Mouse (Mus musculus): ENCODE results near the gene Morc2a. TPM values are rescaled to one million over a fixed set of nuclear protein-coding genes. Genes with fewer than 3 reads are reported as not detected.
"Not testable (repeated sequence)": the region's sequence is repeated elsewhere in the genome, so short reads cannot be mapped to it uniquely, and the experiment has no call there.

Morc2a gene
- polyA plus RNA-seq, 1 experiment from 2014 or later, result 30.5 TPM

DNA sequence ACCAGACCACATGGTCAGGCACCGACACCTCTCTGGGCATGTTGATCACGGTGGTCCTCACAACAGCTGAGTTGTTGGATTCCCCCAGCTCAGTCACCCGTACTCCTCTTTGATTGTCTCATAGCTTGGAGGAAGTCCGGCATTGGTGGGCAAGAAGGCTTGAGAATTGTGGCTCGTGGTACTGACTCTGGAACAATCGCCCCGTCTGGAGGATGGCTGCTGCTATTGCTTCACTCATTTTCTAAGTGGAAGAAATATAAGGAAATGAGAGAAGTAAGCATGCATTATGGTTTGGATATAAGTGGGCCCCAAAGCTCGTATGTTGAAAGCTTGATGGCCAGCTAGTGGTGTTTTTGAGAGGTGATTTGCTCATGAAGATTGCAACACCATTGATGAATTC lies 15.7 kb upstream of the Morc2a start:
- not testable (repeated sequence) for H3K4me3 ChIP-seq (ENCODE audit: low read depth, low read length); H3K27ac ChIP-seq (replicated peaks; ENCODE audit: low read depth, low read length); ATAC-seq (replicated peaks; ENCODE audit: insufficient number of reproducible peaks, low FRiP score, low TSS enrichment, low read depth); H3K27me3 ChIP-seq (ENCODE audit: control insufficient read depth, insufficient read depth, low read length); H3K4me1 ChIP-seq (ENCODE audit: control insufficient read depth, insufficient read depth, low read length); H3K9ac ChIP-seq (replicated peaks; ENCODE audit: low read length); H3K4me2 ChIP-seq (ENCODE audit: low read depth, low read length); DNase-seq (ENCODE audit: low spot score); H3K9me3 ChIP-seq (replicated peaks; ENCODE audit: control insufficient read depth, low read length); H3K36me3 ChIP-seq (replicated peaks; ENCODE audit: control insufficient read depth, insufficient read depth, low read depth, low read length)
- 83% methylated on average over 8 of the region's 8 CpGs for WGBS

DNA sequence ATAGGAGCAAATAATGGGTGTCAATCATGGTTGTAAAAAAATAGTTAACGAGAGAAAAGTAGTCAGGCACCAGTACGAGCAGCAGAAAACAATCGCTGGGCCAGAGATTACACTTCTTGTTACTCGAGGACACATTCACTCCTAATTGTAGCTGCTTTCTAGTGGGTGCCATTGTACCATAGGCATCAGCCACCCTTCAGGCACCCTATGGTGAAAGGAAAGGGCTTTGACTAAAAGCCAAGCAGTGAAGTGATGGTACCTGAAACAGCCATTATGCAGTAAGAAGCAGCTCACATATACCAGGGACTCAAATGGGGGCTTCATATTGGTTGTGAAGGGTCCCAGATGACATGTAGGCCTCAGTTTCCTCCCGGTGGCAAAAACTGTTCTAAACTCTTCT lies 1.3 kb upstream of the Morc2a start:
- Histone ChIP-seq H3K4me1 (ENCODE audit: control insufficient read depth, insufficient read depth, low read length) (0 out of 2 replicates have a peak, but pooled peaks cover 2% of the 10 kb centered on the region), H3K36me3 (replicated peaks; ENCODE audit: control insufficient read depth, insufficient read depth, low read depth, low read length) (peaks cover 28% of the 10 kb centered on the region), H3K4me2 (ENCODE audit: low read depth, low read length) (peak overlapping the region; percentile 69), H3K27ac (replicated peaks; ENCODE audit: low read depth, low read length) (no peak overlapping the region), H3K4me3 (ENCODE audit: low read depth, low read length) (peak overlapping the region; percentile 83), H3K27me3 (ENCODE audit: control insufficient read depth, insufficient read depth, low read length) (no peaks in the 10 kb centered on the region), H3K9ac (replicated peaks; ENCODE audit: low read length) (no peak overlapping the region), H3K9me3 (replicated peaks; ENCODE audit: control insufficient read depth, low read length) (0 out of 2 replicates have a peak, but pooled peaks cover 4% of the 10 kb centered on the region)
- ATAC-seq (replicated peaks; ENCODE audit: insufficient number of reproducible peaks, low FRiP score, low TSS enrichment, low read depth) (no peak), DNase-seq (ENCODE audit: low spot score) (no peak)
- 87% methylated on average over 5 of the region's 5 CpGs for whole genome bisulfite sequencing

DNA sequence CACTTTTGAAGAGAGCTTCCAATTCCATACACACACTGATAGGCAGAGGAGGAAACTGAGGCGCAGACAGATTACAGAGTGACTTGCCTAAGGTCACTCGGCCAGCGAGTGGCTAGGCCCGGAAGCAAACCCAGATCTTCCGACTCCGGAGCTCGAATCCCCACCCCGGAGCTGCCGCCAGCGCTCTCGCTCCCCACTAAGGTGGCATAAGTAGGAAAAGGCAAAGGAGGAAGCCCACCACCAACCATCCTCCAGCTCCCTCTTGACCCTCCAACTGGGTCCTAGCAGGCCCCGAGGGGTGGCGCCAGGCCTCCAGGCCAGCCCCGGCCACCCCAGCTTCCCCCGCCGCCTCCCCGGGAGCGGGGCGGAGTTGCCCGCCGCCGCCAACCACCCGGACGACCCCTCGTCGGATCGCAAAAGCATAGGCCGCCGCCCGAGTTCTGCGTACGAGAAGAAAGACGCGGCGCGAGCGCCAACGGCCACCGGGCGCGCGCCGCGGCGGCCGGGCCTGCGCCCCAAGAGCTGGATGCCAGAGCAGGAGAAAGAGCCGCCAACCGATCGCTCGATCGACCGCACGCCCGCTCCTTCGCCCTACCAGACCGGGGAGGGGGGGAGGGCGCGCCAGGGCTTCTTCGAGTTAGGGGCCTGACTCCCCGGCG lies 557 bp upstream of the Morc2a start:
- 0 out of 2 replicates have a peak, but pooled peaks cover 2% of the 10 kb centered on the region for H3K4me1 ChIP-seq (ENCODE audit: control insufficient read depth, insufficient read depth, low read length)
- peaks cover 23% of the 10 kb centered on the region for H3K36me3 ChIP-seq (replicated peaks; ENCODE audit: control insufficient read depth, insufficient read depth, low read depth, low read length)
- H3K9ac ChIP-seq (replicated peaks; ENCODE audit: low read length), result peak overlapping the region; percentile 96
- DNase-seq (ENCODE audit: low spot score) (no peak), ATAC-seq (replicated peaks; ENCODE audit: insufficient number of reproducible peaks, low FRiP score, low TSS enrichment, low read depth) (peak; percentile 45)
- 2% methylated on average over 50 of the region's 62 CpGs for WGBS
- peak overlapping the region; percentile 80 for H3K27ac ChIP-seq (replicated peaks; ENCODE audit: low read depth, low read length)
- H3K9me3 ChIP-seq (replicated peaks; ENCODE audit: control insufficient read depth, low read length), result 0 out of 2 replicates have a peak, but pooled peaks cover 4% of the 10 kb centered on the region
- peak overlapping the region; percentile 69 for H3K4me2 ChIP-seq (ENCODE audit: low read depth, low read length)
- peak overlapping the region; percentile 83 for H3K4me3 ChIP-seq (ENCODE audit: low read depth, low read length)
- H3K27me3 ChIP-seq (ENCODE audit: control insufficient read depth, insufficient read depth, low read length), result no peaks in the 10 kb centered on the region

DNA sequence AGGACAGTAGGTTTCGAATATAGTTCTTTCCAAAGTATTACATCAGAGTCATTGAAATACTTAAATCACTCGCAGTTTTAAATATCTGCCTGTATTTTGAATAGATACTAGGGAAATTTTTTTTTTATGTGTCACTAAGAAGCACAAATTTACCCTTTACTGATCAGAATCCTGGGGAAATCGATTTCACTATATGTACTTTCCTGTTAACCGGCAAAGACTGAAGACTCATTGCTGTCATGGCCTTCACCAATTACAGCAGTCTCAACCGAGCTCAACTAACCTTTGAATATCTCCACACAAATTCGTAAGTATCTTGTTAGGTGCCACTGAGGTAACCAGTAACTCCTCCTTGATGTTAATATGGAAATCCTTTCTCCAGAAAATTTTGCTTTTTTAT lies 1.1 kb downstream of the Morc2a start:
- Histone ChIP-seq H3K4me1 (ENCODE audit: control insufficient read depth, insufficient read depth, low read length) (0 out of 2 replicates have a peak, but pooled peaks cover 2% of the 10 kb centered on the region), H3K27ac (replicated peaks; ENCODE audit: low read depth, low read length) (no peak overlapping the region), H3K36me3 (replicated peaks; ENCODE audit: control insufficient read depth, insufficient read depth, low read depth, low read length) (peaks cover 14% of the 10 kb centered on the region), H3K27me3 (ENCODE audit: control insufficient read depth, insufficient read depth, low read length) (no peaks in the 10 kb centered on the region), H3K4me2 (ENCODE audit: low read depth, low read length) (peak overlapping the region; percentile 69), H3K4me3 (ENCODE audit: low read depth, low read length) (peak overlapping the region; percentile 83), H3K9me3 (replicated peaks; ENCODE audit: control insufficient read depth, low read length) (0 out of 2 replicates have a peak, but pooled peaks cover 4% of the 10 kb centered on the region), H3K9ac (replicated peaks; ENCODE audit: low read length) (no peak overlapping the region)
- DNase-seq (ENCODE audit: low spot score) (no peak), ATAC-seq (replicated peaks; ENCODE audit: insufficient number of reproducible peaks, low FRiP score, low TSS enrichment, low read depth) (no peak)
- 95% methylated on average over 6 of the region's 6 CpGs for WGBS

DNA sequence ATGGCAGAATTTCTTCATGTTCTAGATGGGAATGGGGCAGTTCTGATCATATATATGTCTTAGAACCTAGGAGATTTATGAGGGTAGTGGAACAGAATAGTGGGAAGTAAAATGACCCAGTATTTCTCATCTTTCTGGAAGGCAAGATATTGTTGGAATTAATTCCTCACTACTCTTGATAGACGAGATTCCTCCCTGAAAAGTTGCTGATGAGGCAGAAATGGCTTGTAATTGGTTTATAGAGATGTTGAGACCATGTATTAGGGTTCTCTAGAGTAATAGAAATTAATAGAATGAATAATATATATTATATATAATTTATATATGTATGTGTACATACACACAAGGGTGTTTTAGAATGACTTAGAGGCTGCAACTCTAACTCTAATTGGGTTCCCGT lies 13.0 kb downstream of the Morc2a start:
- no peaks in the 10 kb centered on the region for H3K4me1 ChIP-seq (ENCODE audit: control insufficient read depth, insufficient read depth, low read length)
- H3K36me3 ChIP-seq (replicated peaks; ENCODE audit: control insufficient read depth, insufficient read depth, low read depth, low read length), result no peaks in the 10 kb centered on the region
- no peak overlapping the region for H3K9ac ChIP-seq (replicated peaks; ENCODE audit: low read length)
- 92% methylated on average over 2 of the region's 2 CpGs for WGBS
- H3K4me3 ChIP-seq (ENCODE audit: low read depth, low read length), result no peak overlapping the region
- no peaks in the 10 kb centered on the region for H3K9me3 ChIP-seq (replicated peaks; ENCODE audit: control insufficient read depth, low read length)
- DNase-seq (ENCODE audit: low spot score), result no peak
- H3K27me3 ChIP-seq (ENCODE audit: control insufficient read depth, insufficient read depth, low read length), result no peaks in the 10 kb centered on the region
- ATAC-seq (replicated peaks; ENCODE audit: insufficient number of reproducible peaks, low FRiP score, low TSS enrichment, low read depth), result no peak
- H3K27ac ChIP-seq (replicated peaks; ENCODE audit: low read depth, low read length), result no peak overlapping the region
- H3K4me2 ChIP-seq (ENCODE audit: low read depth, low read length), result no peak overlapping the region

- WGBS, result 95% methylated on average over 3 of the region's 3 CpGs
- H3K36me3 ChIP-seq (replicated peaks; ENCODE audit: control insufficient read depth, insufficient read depth, low read depth, low read length), result peaks cover 6% of the 10 kb centered on the region
- ATAC-seq (replicated peaks; ENCODE audit: insufficient number of reproducible peaks, low FRiP score, low TSS enrichment, low read depth), result no peak
These were observed 18.5 kb downstream of the Morc2a start for GRCm38 (mm10) chr11:3667506-3667905.

GRCm38 (mm10) chr11:3668768-3669167 lies 19.8 kb downstream of the Morc2a start:
- Histone ChIP-seq H3K36me3 (replicated peaks; ENCODE audit: control insufficient read depth, insufficient read depth, low read depth, low read length) (peaks cover 6% of the 10 kb centered on the region), H3K9me3 (replicated peaks; ENCODE audit: control insufficient read depth, low read length) (no peaks in the 10 kb centered on the region), H3K4me3 (ENCODE audit: low read depth, low read length) (no peak overlapping the region), H3K27me3 (ENCODE audit: control insufficient read depth, insufficient read depth, low read length) (no peaks in the 10 kb centered on the region), H3K4me2 (ENCODE audit: low read depth, low read length) (no peak overlapping the region), H3K9ac (replicated peaks; ENCODE audit: low read length) (no peak overlapping the region), H3K4me1 (ENCODE audit: control insufficient read depth, insufficient read depth, low read length) (no peaks in the 10 kb centered on the region), H3K27ac (replicated peaks; ENCODE audit: low read depth, low read length) (no peak overlapping the region)
- ATAC-seq (replicated peaks; ENCODE audit: insufficient number of reproducible peaks, low FRiP score, low TSS enrichment, low read depth) (no peak), DNase-seq (ENCODE audit: low spot score) (no peak)
- WGBS, result 90% methylated on average over 2 of the region's 2 CpGs

More at GRCm38 (mm10) chr11:3667506-3667905, 18.5 kb downstream of the Morc2a start:
- no peak overlapping the region for H3K9ac ChIP-seq (replicated peaks; ENCODE audit: low read length)
- H3K27ac ChIP-seq (replicated peaks; ENCODE audit: low read depth, low read length), result no peak overlapping the region
- H3K4me2 ChIP-seq (ENCODE audit: low read depth, low read length), result no peak overlapping the region
- no peaks in the 10 kb centered on the region for H3K27me3 ChIP-seq (ENCODE audit: control insufficient read depth, insufficient read depth, low read length)
- no peak overlapping the region for H3K4me3 ChIP-seq (ENCODE audit: low read depth, low read length)
- H3K9me3 ChIP-seq (replicated peaks; ENCODE audit: control insufficient read depth, low read length), result no peaks in the 10 kb centered on the region
- DNase-seq (ENCODE audit: low spot score), result no peak
- H3K4me1 ChIP-seq (ENCODE audit: control insufficient read depth, insufficient read depth, low read length), result no peaks in the 10 kb centered on the region

DNA sequence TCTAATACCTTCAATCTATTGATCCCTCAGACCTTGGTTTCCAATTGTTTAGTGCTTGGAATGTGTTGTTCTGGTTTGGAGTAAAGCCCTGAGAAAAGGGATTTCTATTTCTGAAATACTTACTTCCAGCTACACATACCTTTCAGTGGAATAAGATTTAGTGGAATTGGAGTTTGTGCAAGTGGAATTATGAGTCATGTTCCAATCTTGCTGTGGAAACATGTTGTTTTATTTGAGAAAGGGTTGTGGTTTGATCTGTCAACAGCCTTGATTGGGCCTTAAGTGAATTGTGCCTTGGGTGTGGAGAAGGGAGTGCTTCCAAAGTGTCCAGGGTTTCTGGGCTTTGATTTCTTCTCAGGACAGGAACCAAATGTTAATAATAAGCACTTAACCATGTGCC lies 20.9 kb downstream of the Morc2a start:
- no peaks in the 10 kb centered on the region for H3K27me3 ChIP-seq (ENCODE audit: control insufficient read depth, insufficient read depth, low read length)
- DNase-seq (ENCODE audit: low spot score), result no peak
- no peak for ATAC-seq (replicated peaks; ENCODE audit: insufficient number of reproducible peaks, low FRiP score, low TSS enrichment, low read depth)
- no peak overlapping the region for H3K4me3 ChIP-seq (ENCODE audit: low read depth, low read length)
- H3K9ac ChIP-seq (replicated peaks; ENCODE audit: low read length), result no peak overlapping the region
- no peaks in the 10 kb centered on the region for H3K4me1 ChIP-seq (ENCODE audit: control insufficient read depth, insufficient read depth, low read length)
- H3K4me2 ChIP-seq (ENCODE audit: low read depth, low read length), result no peak overlapping the region
- H3K27ac ChIP-seq (replicated peaks; ENCODE audit: low read depth, low read length), result no peak overlapping the region
- peaks cover 6% of the 10 kb centered on the region for H3K36me3 ChIP-seq (replicated peaks; ENCODE audit: control insufficient read depth, insufficient read depth, low read depth, low read length)
- H3K9me3 ChIP-seq (replicated peaks; ENCODE audit: control insufficient read depth, low read length), result no peaks in the 10 kb centered on the region
